ENCODE assay signal across 8 mouse cellular contexts in the genomic region with DNA sequence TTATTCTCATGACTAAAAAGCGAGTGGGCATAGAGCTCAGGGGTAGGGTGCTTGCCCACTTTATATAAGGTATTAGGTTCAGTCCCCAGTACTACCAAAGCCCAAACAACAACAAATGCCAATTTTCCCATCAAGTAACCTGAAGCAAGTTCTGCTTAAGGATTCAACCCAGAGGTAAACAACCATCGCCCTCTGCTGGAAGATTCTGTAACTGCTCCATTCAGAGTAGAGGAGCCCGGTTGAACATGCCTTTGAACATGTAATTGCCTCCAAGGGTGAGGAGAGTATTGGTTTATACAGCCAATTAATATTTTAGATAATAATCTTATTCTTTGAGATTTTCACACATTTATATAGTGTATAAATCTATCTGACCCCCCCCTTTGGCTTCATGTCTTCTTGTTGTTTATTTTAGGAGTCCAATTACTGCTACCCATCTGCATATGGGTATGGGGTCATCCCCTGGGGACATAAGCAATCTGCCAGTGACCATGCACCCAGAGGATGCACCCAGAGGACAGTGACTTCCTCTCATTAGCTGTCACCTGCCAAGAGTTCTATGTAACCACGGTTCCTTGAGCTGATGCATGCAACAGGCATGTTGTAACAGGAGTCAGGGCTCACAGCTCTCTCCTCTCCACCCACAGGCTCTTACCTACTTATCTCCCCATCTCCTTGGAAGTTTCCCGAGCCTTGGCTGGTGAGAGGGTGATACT. TPM values are rescaled to one million over a fixed set of nuclear protein-coding genes. Genes with fewer than 3 reads are reported as not detected.
DNase-seq lines count a peak whose midpoint lies in the region; ATAC-seq lines count a peak whose summit lies in the region.

No protein-coding gene starts in this region.

- no peak overlapping the region for H3K4me3 ChIP-seq in heart, embryonic 11.5 days (ENCODE audit: low read depth, low read length)
- H3K4me3 ChIP-seq in intestine, embryonic 15.5 days (replicated peaks), result no peak overlapping the region
- H3K4me3 ChIP-seq in midbrain, embryonic 13.5 days (replicated peaks), result no peak overlapping the region

- peak; percentile 79 for DNase-seq in heart, adult 8-10 months (ENCODE audit: low spot score)
- DNase-seq in cerebellum, adult 8-10 months, result peak; percentile 75
- DNase-seq in left cerebral cortex, adult 8-10 months (ENCODE audit: low spot score in 2 of 2), result peak; percentile 18 to 37
- peak; percentile 64 to 83 for DNase-seq in spleen, postnatal 4 days (ENCODE audit: low spot score in 2 of 2)

- H3K4me1 ChIP-seq in heart, embryonic 11.5 days (ENCODE audit: control insufficient read depth, insufficient read depth, low read length), result no peaks in the 10 kb centered on the region
- H3K4me1 ChIP-seq in intestine, embryonic 15.5 days (replicated peaks), result peaks cover 7% of the 10 kb centered on the region; the same call in 1 of the 2 replicates
- H3K4me1 ChIP-seq in midbrain, embryonic 13.5 days (replicated peaks), result no peaks in the 10 kb centered on the region

- no peak overlapping the region for H3K27ac ChIP-seq in heart, embryonic 11.5 days (ENCODE audit: low read depth, low read length)
- no peak overlapping the region for H3K27ac ChIP-seq in intestine, embryonic 15.5 days
- H3K27ac ChIP-seq in midbrain, embryonic 13.5 days, result no peak overlapping the region

- H3K4me2 ChIP-seq in heart, embryonic 11.5 days, result no peak overlapping the region
- H3K4me2 ChIP-seq in intestine, embryonic 15.5 days (replicated peaks), result no peak overlapping the region
- H3K4me2 ChIP-seq in midbrain, embryonic 13.5 days (replicated peaks), result no peak overlapping the region

- H3K36me3 ChIP-seq in heart, embryonic 11.5 days (ENCODE audit: control insufficient read depth, insufficient read depth, low read length), result no peaks in the 10 kb centered on the region
- no peaks in the 10 kb centered on the region for H3K36me3 ChIP-seq in intestine, embryonic 15.5 days
- no peaks in the 10 kb centered on the region for H3K36me3 ChIP-seq in midbrain, embryonic 13.5 days

- 12% methylated on average over 5 of the region's 5 CpGs for WGBS in heart, embryonic 11.5 days (ENCODE audit: insufficient replicate concordance)
- 22% methylated on average over 5 of the region's 5 CpGs for whole genome bisulfite sequencing in intestine, embryonic 15.5 days
- WGBS in midbrain, embryonic 13.5 days, result 36% methylated on average over 5 of the region's 5 CpGs

- no peak overlapping the region for H3K9ac ChIP-seq in heart, embryonic 11.5 days (ENCODE audit: low read depth, low read length)
- H3K9ac ChIP-seq in intestine, embryonic 15.5 days, result no peak overlapping the region
- no peak overlapping the region for H3K9ac ChIP-seq in midbrain, embryonic 13.5 days (replicated peaks)

- H3K9me3 ChIP-seq in heart, embryonic 11.5 days (replicated peaks; ENCODE audit: control insufficient read depth, low read length), result no peaks in the 10 kb centered on the region
- H3K9me3 ChIP-seq in intestine, embryonic 15.5 days, result 0 out of 2 replicates have a peak, but pooled peaks cover 3% of the 10 kb centered on the region
- 0 out of 2 replicates have a peak, but pooled peaks cover 3% of the 10 kb centered on the region for H3K9me3 ChIP-seq in midbrain, embryonic 13.5 days

- H3K27me3 ChIP-seq in heart, embryonic 11.5 days (ENCODE audit: control insufficient read depth, insufficient read depth, low read length), result no peaks in the 10 kb centered on the region
- H3K27me3 ChIP-seq in intestine, embryonic 15.5 days (replicated peaks), result no peaks in the 10 kb centered on the region
- H3K27me3 ChIP-seq in midbrain, embryonic 13.5 days, result no peaks in the 10 kb centered on the region

- no peak; the same call in 1 of the 2 replicates for ATAC-seq in heart, embryonic 11.5 days (replicated peaks; ENCODE audit: insufficient number of reproducible peaks, low FRiP score, low TSS enrichment)
- ATAC-seq in frontal cortex, adult (ENCODE audit: low TSS enrichment), result peak; percentile 80
- peak; percentile 37; the same call in 1 of the 2 replicates for ATAC-seq in intestine, embryonic 15.5 days
- peak; percentile 65 for ATAC-seq in midbrain, embryonic 13.5 days

RNA-seq across cellular contexts. Expression of a gene that starts 38.0 kb away (rescaled TPM):
- 10 to 100 TPM in 3 of 4 experiments, 1 to 10 TPM in 1; 8.5 to 15.9 (median 14.0) TPM for total RNA-seq in heart, adult 8-10 months (2022)
- polyA plus RNA-seq in heart, embryonic 11.5 days (2014; fragmentation: Nextera tagmentation; extraction: Ambion mirVana), result 11.2 and 12.0 TPM in 2 replicates
- 27.3 and 27.7 TPM in 2 replicates for polyA plus RNA-seq in intestine, embryonic 15.5 days (2015; fragmentation: Nextera tagmentation; extraction: Ambion mirVana)
- total RNA-seq in left cerebral cortex, adult 8-10 months (2022), result 1 to 10 TPM; 2.1 to 3.7 (median 2.4) TPM
- 3.3 and 3.4 TPM in 2 replicates for polyA plus RNA-seq in midbrain, embryonic 13.5 days (2015; fragmentation: Nextera tagmentation; extraction: Ambion mirVana)

RNA-seq across cellular contexts. Expression of a gene that starts 44.8 kb away (rescaled TPM):
- 10 to 100 TPM; 27.6 to 32.7 (median 31.9) TPM for total RNA-seq in heart, adult 8-10 months (2022)
- polyA plus RNA-seq in heart, embryonic 11.5 days (2014; fragmentation: Nextera tagmentation; extraction: Ambion mirVana), result 6.7 and 8.8 TPM in 2 replicates
- polyA plus RNA-seq in intestine, embryonic 15.5 days (2015; fragmentation: Nextera tagmentation; extraction: Ambion mirVana), result 12.0 and 13.6 TPM in 2 replicates
- total RNA-seq in left cerebral cortex, adult 8-10 months (2022), result 1 to 10 TPM in 2 of 4 experiments, under 1 TPM in 2; 0.71 to 1.2 (median 0.96) TPM
- 1.9 and 2.3 TPM in 2 replicates for polyA plus RNA-seq in midbrain, embryonic 13.5 days (2015; fragmentation: Nextera tagmentation; extraction: Ambion mirVana)

Comparison
In these comparisons a context has a peak if more than half of its experiments do, and no peak if none do; other contexts are left out.
1. DNase-seq: peak in every context shown above with its lines; median percentile 79 in heart, adult 8-10 months; 75 in cerebellum, adult 8-10 months; 74 in spleen, postnatal 4 days; 28 in left cerebral cortex, adult 8-10 months.